Mouse (Mus musculus) forebrain, embryonic 12.5 days (tissue): ENCODE data around the gene Gm27021. TPM values are rescaled to one million over a fixed set of nuclear protein-coding genes. Genes with fewer than 3 reads are reported as not detected.

Experiments used
- ATAC-seq: fragments of 200-750 bp; cut with Nextera tagmentation; 2 replicates; pipeline ENCODE4 v1.8.0; 2017; ENCODE audit warnings: moderate TSS enrichment; ENCODE audit not compliant: low FRiP score
- H3K27ac ChIP-seq: fragments of 300-500 bp; sonication (generic); 2 replicates; pipeline ENCODE4 v1.5.1; 2016; ENCODE audit warnings: mild to moderate bottlenecking
- H3K27me3 ChIP-seq: fragments of 300-500 bp; sonication (generic); 2 replicates; pipeline ENCODE4 v1.6.1; 2016; ENCODE audit warnings: mild to moderate bottlenecking
- H3K36me3 ChIP-seq: fragments of 300-500 bp; sonication (generic); replicated peaks from 2 replicates; pipeline ENCODE4 v1.6.1; 2016; ENCODE audit warnings: mild to moderate bottlenecking
- H3K4me1 ChIP-seq: fragments of 300-500 bp; sonication (generic); 2 replicates; pipeline ENCODE4 v1.6.1; 2016
- H3K4me2 ChIP-seq: fragments of 300-500 bp; sonication (generic); 2 replicates; pipeline ENCODE4 v1.6.1; 2016; ENCODE audit warnings: mild to moderate bottlenecking, moderate library complexity
- H3K4me3 ChIP-seq: fragments of 300-500 bp; sonication (generic); replicated peaks from 2 replicates; pipeline ENCODE4 v1.5.1; 2016; ENCODE audit warnings: mild to moderate bottlenecking
- H3K9ac ChIP-seq: fragments of 300-500 bp; sonication (generic); 2 replicates; pipeline ENCODE4 v1.6.1; 2016; ENCODE audit warnings: mild to moderate bottlenecking
- H3K9me3 ChIP-seq: fragments of 300-500 bp; sonication (generic); 2 replicates; pipeline ENCODE4 v1.6.1; 2016
- WGBS: fragments of 180-500 bp; shearing (Covaris S2); methylation state at CpG from one replicate; pipeline ENCODE4 v1.1.7; 2016; 5-methylcytosine and 5-hydroxymethylcytosine counted together
- polyA plus RNA-seq: library from polyadenylated mRNA; unstranded; fragments of >200 nt; fragmentation: Nextera tagmentation; extraction: Ambion mirVana; gene quantifications from 2 replicates; pipeline ENCODE4 v1.2.1, GENCODE M21; 2016

Gene Gm27021
- polyA plus RNA-seq, 1 experiment from 2014 or later = 4.3 TPM

DNA sequence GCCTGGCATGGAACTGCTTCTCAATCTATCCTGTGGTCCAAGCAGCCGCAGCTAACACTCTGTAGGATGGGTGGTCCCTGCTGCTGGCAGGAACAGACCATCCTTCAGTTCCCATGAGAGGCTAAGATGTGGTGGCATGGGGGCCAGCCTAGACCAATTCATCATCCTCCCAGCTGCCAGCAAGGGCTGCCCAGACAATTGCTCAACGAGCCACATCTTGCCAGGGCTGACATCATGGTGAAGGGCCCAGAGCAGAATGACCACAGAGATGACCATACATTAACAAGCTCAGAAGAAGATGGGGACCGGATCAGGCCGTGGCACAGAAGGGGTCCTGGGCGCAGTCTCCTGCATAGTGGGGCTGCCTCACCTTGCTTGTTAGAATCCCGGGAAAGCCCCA lies 57.1 kb downstream of the Gm27021 start:
- no peaks in the 10 kb centered on the region for H3K36me3 ChIP-seq
- no peak overlapping the region for H3K9ac ChIP-seq
- no peaks in the 10 kb centered on the region for H3K9me3 ChIP-seq
- 88% methylated on average over 6 of the region's 6 CpGs for WGBS
- H3K4me2 ChIP-seq = no peak overlapping the region
- H3K4me3 ChIP-seq = no peak overlapping the region
- peaks cover 5% of the 10 kb centered on the region; the same call in 1 of the 2 replicates for H3K4me1 ChIP-seq
- H3K27ac ChIP-seq = no peak overlapping the region
- ATAC-seq = no peak
- 0 out of 2 replicates have a peak, but pooled peaks cover 14% of the 10 kb centered on the region for H3K27me3 ChIP-seq

GRCm38 (mm10) chr8:120607885-120608284 lies 60.0 kb downstream of the Gm27021 start:
- ATAC-seq = peak; percentile 61; the same call in 1 of the 2 replicates

GRCm38 (mm10) chr8:120607460-120607859 lies 60.4 kb downstream of the Gm27021 start:
- no peak overlapping the region for H3K4me2 ChIP-seq
- no peaks in the 10 kb centered on the region for H3K9me3 ChIP-seq
- H3K27ac ChIP-seq = no peak overlapping the region
- 0 out of 2 replicates have a peak, but pooled peaks cover 8% of the 10 kb centered on the region for H3K27me3 ChIP-seq
- no peak overlapping the region for H3K4me3 ChIP-seq
- H3K9ac ChIP-seq = no peak overlapping the region
- ATAC-seq = peak; percentile 24; the same call in 1 of the 2 replicates
- peaks cover 10% of the 10 kb centered on the region for H3K4me1 ChIP-seq
- H3K36me3 ChIP-seq = no peaks in the 10 kb centered on the region
- WGBS = 86% methylated on average over 9 of the region's 9 CpGs

More at GRCm38 (mm10) chr8:120607885-120608284, 60.0 kb downstream of the Gm27021 start:
- Histone ChIP-seq H3K4me2 (no peak overlapping the region), H3K27ac (no peak overlapping the region), H3K9ac (no peak overlapping the region), H3K27me3 (0 out of 2 replicates have a peak, but pooled peaks cover 8% of the 10 kb centered on the region), H3K36me3 (no peaks in the 10 kb centered on the region), H3K9me3 (no peaks in the 10 kb centered on the region), H3K4me1 (peaks cover 6% of the 10 kb centered on the region), H3K4me3 (no peak overlapping the region)
- WGBS = 9% methylated on average over 7 of the region's 7 CpGs

DNA sequence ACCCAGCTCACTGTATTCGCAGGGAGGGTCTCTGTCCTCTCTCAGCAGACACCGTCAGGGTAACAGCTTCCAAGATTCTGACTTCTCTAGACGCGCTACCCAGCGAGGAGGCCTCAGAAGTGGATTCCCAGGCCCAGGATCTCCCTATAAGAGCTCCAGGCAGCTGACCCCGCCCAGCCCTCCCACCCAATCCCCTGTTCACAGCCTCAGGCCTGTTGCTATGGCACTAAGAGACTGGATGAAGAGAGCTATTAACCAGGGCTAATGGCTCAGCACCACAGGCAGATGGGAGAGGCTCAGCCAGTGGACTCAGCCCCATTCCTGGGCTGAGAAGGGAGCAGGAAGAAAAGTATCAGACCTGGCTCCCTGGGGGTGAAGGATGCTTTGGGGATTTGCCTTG lies 65.2 kb downstream of the Gm27021 start:
- no peaks in the 10 kb centered on the region for H3K9me3 ChIP-seq
- peak overlapping the region; percentile 44 for H3K27ac ChIP-seq
- no peak overlapping the region for H3K4me3 ChIP-seq
- 0 out of 2 replicates have a peak overlapping the region, but pooled peaks have one; percentile 1 for H3K4me2 ChIP-seq
- H3K36me3 ChIP-seq = no peaks in the 10 kb centered on the region
- peaks cover 21% of the 10 kb centered on the region for H3K4me1 ChIP-seq
- 35% methylated on average over 6 of the region's 6 CpGs for WGBS
- H3K27me3 ChIP-seq = peaks cover 13% of the 10 kb centered on the region; the same call in 1 of the 2 replicates
- H3K9ac ChIP-seq = no peak overlapping the region
- ATAC-seq = peak; percentile 47; the same call in 1 of the 2 replicates

DNA sequence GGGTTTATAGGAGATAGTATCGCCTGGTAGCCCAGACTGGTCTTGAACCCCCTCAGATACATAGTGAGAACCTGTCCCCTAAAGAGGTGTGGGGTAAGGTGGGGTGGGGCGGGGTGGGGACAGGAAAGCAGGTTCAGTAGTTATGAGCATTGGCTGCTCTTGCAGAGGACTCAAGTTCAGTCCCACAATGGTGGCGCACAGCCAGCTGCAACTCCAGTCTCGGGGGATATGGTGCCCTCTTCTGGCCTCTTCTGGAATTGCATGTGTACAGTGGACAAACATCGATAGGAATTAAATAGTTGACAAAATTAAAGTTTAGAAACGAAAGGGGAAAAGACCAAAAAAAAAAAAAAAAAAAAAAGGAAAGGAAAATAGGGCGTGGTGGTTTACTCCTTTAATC lies 68.4 kb downstream of the Gm27021 start:
- 52% methylated on average over 7 of the region's 7 CpGs for WGBS

DNA sequence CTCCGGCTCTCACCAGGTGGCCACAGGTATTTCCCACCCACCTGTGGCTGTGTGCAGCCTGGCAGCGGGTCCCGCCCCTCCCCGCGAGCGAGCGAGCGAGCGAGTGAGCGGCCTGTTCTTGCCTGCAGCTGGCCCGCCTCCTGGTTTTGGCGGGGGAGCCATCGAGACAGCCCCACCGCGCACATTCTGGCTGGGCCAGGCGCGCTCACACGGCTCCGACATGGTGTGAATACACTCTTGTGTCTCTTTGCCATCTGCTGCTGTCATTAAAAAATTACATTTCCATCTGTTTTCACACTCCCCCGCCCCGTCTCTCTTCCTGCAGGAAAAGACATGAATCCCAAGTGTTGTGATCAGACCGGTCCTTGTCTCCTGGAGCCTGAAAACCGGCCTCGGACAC lies 69.3 kb downstream of the Gm27021 start:
- no peak; the same call in 1 of the 2 replicates for ATAC-seq
- no peak overlapping the region for H3K9ac ChIP-seq
- no peaks in the 10 kb centered on the region for H3K9me3 ChIP-seq
- WGBS = 30% methylated on average over 24 of the region's 24 CpGs
- H3K4me1 ChIP-seq = peaks cover 18% of the 10 kb centered on the region
- no peak overlapping the region for H3K4me3 ChIP-seq
- H3K4me2 ChIP-seq = peak overlapping the region; percentile 8; the same call in 1 of the 2 replicates
- peaks cover 21% of the 10 kb centered on the region; the same call in 1 of the 2 replicates for H3K27me3 ChIP-seq
- H3K27ac ChIP-seq = peak overlapping the region; percentile 46; the same call in 1 of the 2 replicates
- no peaks in the 10 kb centered on the region for H3K36me3 ChIP-seq

More for the DNA sequence above, 68.4 kb downstream of the Gm27021 start:
- Histone ChIP-seq H3K27ac (no peak overlapping the region), H3K9ac (no peak overlapping the region), H3K27me3 (peaks cover 21% of the 10 kb centered on the region; the same call in 1 of the 2 replicates), H3K4me1 (peaks cover 18% of the 10 kb centered on the region), H3K4me2 (no peak overlapping the region), H3K36me3 (no peaks in the 10 kb centered on the region), H3K4me3 (no peak overlapping the region), H3K9me3 (no peaks in the 10 kb centered on the region)
- no peak for ATAC-seq

DNA sequence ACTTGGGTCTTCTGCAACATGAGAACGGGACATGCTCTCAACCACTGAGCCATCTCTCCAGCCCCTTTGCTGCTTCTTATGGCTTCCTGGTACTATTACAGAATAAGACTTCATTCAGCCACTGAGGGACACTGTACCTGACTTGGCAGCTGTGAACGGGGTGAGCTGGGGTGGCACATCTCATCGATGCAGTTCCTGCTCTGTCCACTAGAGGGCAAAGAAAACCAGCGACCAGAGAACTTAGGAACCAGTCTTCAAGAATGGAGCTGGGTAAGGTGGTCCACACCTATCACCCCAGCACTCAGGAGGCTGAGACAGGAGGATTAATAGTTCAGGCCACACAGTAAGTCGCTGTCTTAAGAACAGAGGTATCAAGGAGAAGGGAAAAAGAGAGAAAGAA lies 71.9 kb downstream of the Gm27021 start:
- H3K9me3 ChIP-seq = no peaks in the 10 kb centered on the region
- no peak overlapping the region for H3K4me3 ChIP-seq
- H3K27me3 ChIP-seq = peaks cover 21% of the 10 kb centered on the region; the same call in 1 of the 2 replicates
- WGBS = 11% methylated on average over 5 of the region's 5 CpGs
- no peaks in the 10 kb centered on the region for H3K36me3 ChIP-seq
- H3K9ac ChIP-seq = no peak overlapping the region
- peaks cover 12% of the 10 kb centered on the region for H3K4me1 ChIP-seq
- ATAC-seq = no peak
- no peak overlapping the region for H3K27ac ChIP-seq
- H3K4me2 ChIP-seq = no peak overlapping the region

GRCm38 (mm10) chr8:120594571-120594970 lies 73.3 kb downstream of the Gm27021 start:
- Histone ChIP-seq H3K9me3 (no peaks in the 10 kb centered on the region), H3K27me3 (peaks cover 21% of the 10 kb centered on the region; the same call in 1 of the 2 replicates), H3K4me1 (peaks cover 18% of the 10 kb centered on the region), H3K36me3 (no peaks in the 10 kb centered on the region), H3K9ac (no peak overlapping the region), H3K4me2 (no peak overlapping the region), H3K27ac (no peak overlapping the region), H3K4me3 (no peak overlapping the region)
- 92% methylated on average over 5 of the region's 5 CpGs for WGBS
- no peak for ATAC-seq

DNA sequence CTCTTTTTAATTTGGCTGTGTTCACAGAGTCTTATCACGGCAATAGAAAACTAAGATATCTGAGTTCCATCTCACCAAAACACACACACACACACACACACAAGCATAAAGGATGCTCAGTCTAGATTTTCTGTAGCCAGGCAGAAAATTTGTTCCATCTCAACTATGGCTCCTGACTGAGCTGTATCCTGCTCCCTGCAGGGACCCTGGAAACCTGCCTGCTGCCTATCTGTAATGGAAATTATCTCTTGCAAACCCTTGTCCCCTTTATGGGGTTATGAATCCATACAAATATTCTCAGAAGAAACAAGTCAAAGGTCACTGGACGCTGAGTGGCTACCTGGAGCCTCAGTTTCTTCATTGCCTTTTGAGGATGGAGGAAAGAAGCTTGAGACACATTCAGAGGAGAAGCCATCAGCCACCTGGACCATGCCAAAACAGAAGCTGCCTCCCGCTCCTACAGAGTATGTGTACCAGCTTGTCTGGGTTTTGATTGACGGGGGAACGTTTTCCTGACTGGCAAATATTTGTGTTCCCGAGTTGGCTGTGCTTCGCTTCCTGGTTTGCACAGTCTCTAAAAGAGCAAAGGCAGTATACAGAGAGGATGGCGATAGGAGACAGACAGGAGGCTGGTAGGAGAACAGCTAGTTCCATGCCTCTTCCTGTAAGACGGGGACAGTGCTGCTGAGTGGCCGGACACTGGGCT lies 76.1 kb downstream of the Gm27021 start:
- no peak overlapping the region for H3K4me2 ChIP-seq
- peaks cover 6% of the 10 kb centered on the region; the same call in 1 of the 2 replicates for H3K27me3 ChIP-seq
- WGBS = 79% methylated on average over 10 of the region's 10 CpGs
- no peak overlapping the region for H3K9ac ChIP-seq
- ATAC-seq = no peak
- no peaks in the 10 kb centered on the region for H3K36me3 ChIP-seq
- no peaks in the 10 kb centered on the region for H3K9me3 ChIP-seq
- no peak overlapping the region for H3K27ac ChIP-seq
- H3K4me1 ChIP-seq = peaks cover 28% of the 10 kb centered on the region
- no peak overlapping the region for H3K4me3 ChIP-seq

DNA sequence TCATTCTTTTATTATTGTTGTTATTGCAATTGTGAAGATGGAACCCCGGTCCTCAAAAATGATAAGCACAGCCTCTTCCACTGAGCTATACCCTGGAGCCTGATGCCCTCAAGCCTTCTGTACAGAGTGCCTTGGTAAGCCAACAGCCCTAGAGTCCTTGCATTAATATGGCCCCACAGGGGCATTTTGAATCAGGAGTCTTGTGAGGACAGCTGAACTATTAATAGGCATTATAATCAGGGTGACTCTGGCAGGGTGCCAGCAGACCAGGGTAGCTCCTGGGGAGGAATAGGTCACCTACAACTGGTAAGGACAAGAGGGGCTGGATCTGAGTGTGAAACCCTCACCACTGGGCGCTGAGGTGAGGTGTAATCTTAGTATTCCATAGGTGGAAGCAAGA lies 78.0 kb downstream of the Gm27021 start:
- ATAC-seq = no peak
- WGBS = 52% methylated on average over 2 of the region's 2 CpGs
- H3K27ac ChIP-seq = no peak overlapping the region
- no peaks in the 10 kb centered on the region for H3K9me3 ChIP-seq
- no peaks in the 10 kb centered on the region for H3K27me3 ChIP-seq
- H3K4me3 ChIP-seq = peak overlapping the region; percentile 43
- H3K9ac ChIP-seq = peak overlapping the region; percentile 51
- H3K4me2 ChIP-seq = peak overlapping the region; percentile 94
- peaks cover 28% of the 10 kb centered on the region for H3K4me1 ChIP-seq
- peaks cover 5% of the 10 kb centered on the region; the same call in 1 of the 2 replicates for H3K36me3 ChIP-seq

DNA sequence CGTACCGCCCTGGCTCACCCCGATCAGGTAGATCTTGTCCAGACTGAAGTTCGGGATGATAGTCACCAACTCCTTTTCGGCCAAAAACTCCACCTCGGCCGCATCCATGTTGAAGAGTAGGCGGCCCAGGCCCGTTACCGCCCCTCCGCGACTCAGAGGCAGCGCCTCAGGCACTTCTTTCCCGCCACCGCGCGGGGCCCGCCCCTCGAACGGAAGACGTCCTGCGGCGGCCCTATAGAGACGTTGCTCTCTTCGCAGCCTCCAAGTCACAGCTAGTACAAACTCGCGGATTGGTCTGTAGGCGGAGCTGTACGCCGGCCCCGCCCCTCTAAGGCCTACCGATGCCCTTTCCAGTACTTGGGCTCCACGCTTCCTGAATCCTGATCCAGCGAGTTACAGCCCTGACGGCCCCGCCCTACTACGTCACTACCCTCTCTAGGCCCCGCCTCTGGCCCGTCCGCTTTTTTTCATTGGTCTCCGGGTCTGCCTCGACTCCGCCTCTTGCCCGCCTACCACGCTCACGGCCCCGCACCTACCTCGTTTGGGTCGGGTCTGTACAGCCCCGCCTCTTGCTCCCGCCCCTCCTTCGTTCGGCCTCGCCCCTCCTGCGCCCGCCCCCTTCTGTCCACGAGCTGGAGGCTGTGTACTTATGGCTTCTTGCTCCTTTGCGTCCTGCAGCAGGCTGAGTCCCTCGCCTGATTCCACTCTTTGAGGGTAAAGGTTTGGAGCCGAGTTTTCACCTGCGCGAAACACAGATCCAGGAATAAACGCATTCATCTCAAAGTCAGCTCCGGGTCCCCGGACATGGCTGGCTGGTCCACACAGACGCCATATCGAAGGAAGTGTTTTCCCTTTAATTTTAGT lies 78.7 kb downstream of the Gm27021 start, which contains the start of gene Gins2:
Gene Gins2 (minus strand): TSS at position 397 of the 864 bp plus-strand sequence.
- peak within 1 kb of the TSS; percentile 61 for H3K27ac ChIP-seq
- H3K4me3 ChIP-seq = peak within 1 kb of the TSS; percentile 65
- H3K9ac ChIP-seq = peak within 1 kb of the TSS; percentile 71
- H3K4me1 ChIP-seq = peaks cover 28% of the 10 kb centered on the region
- under 1% methylated on average over 67 of the region's 67 CpGs for WGBS
- peaks cover 11% of the 10 kb centered on the region; the same call in 1 of the 2 replicates for H3K36me3 ChIP-seq
- H3K27me3 ChIP-seq = no peaks in the 10 kb centered on the region
- H3K9me3 ChIP-seq = no peaks in the 10 kb centered on the region
- H3K4me2 ChIP-seq = peak within 1 kb of the TSS; percentile 94
- peak; percentile 98 for ATAC-seq

GRCm38 (mm10) chr8:120585521-120585920 lies 82.4 kb downstream of the Gm27021 start:
- no peaks in the 10 kb centered on the region for H3K9me3 ChIP-seq
- no peak overlapping the region for H3K4me3 ChIP-seq
- WGBS = 94% methylated on average over 10 of the region's 10 CpGs
- H3K4me2 ChIP-seq = no peak overlapping the region
- H3K4me1 ChIP-seq = peaks cover 23% of the 10 kb centered on the region
- H3K27me3 ChIP-seq = no peaks in the 10 kb centered on the region
- ATAC-seq = no peak
- 0 out of 2 replicates have a peak overlapping the region, but pooled peaks have one; percentile 25 for H3K27ac ChIP-seq
- peaks cover 30% of the 10 kb centered on the region for H3K36me3 ChIP-seq
- H3K9ac ChIP-seq = no peak overlapping the region
